ENCODE assay signal across 8 mouse cellular contexts in genomic region chr10:121770624-121771577, GRCm38 (mm10). TPM values are rescaled to one million over a fixed set of nuclear protein-coding genes. Genes with fewer than 3 reads are reported as not detected.
DNase-seq lines count a peak whose midpoint lies in the region; ATAC-seq and TF ChIP-seq lines count a peak whose summit lies in the region.

No protein-coding gene starts in this region.

- H3K4me3 ChIP-seq in layer of hippocampus, adult 2 months, result no peak overlapping the region
- peak overlapping the region; percentile 14; the same call in 1 of the 2 replicates for H3K4me3 ChIP-seq in heart, embryonic 15.5 days
- no peak overlapping the region for H3K4me3 ChIP-seq in midbrain, embryonic 12.5 days

- TF ChIP-seq CTCF in layer of hippocampus, adult 2 months (conservative IDR thresholded peaks at IDR 0.05), result peak; percentile 74

- no peak overlapping the region for H3K27ac ChIP-seq in layer of hippocampus, adult 2 months
- H3K27ac ChIP-seq in heart, embryonic 15.5 days, result no peak overlapping the region
- no peak overlapping the region for H3K27ac ChIP-seq in midbrain, embryonic 12.5 days (replicated peaks)

- peak overlapping the region; percentile 41 for H3K4me2 ChIP-seq in heart, embryonic 15.5 days
- peak overlapping the region; percentile 18; the same call in 1 of the 2 replicates for H3K4me2 ChIP-seq in midbrain, embryonic 12.5 days (replicated peaks)

- peaks cover 2% of the 10 kb centered on the region; the same call in 1 of the 2 replicates for H3K4me1 ChIP-seq in heart, embryonic 15.5 days (replicated peaks)
- H3K4me1 ChIP-seq in midbrain, embryonic 12.5 days, result peaks cover 7% of the 10 kb centered on the region

- 49% methylated on average over 20 of the region's 20 CpGs for WGBS in heart, embryonic 15.5 days
- WGBS in midbrain, embryonic 12.5 days, result 47% methylated on average over 20 of the region's 20 CpGs

- ATAC-seq in heart, embryonic 15.5 days (replicated peaks; ENCODE audit: insufficient number of reproducible peaks, insufficient read depth, low FRiP score, low read depth), result no peak
- 0 out of 2 replicates have a peak, but pooled peaks have one; percentile 23 for ATAC-seq in midbrain, embryonic 12.5 days (ENCODE audit: low FRiP score, low read depth)

- H3K36me3 ChIP-seq in heart, embryonic 15.5 days, result no peaks in the 10 kb centered on the region
- no peaks in the 10 kb centered on the region for H3K36me3 ChIP-seq in midbrain, embryonic 12.5 days

- no peak overlapping the region for H3K9ac ChIP-seq in heart, embryonic 15.5 days
- H3K9ac ChIP-seq in midbrain, embryonic 12.5 days (replicated peaks), result no peak overlapping the region

- no peaks in the 10 kb centered on the region for H3K9me3 ChIP-seq in heart, embryonic 15.5 days (replicated peaks)
- no peaks in the 10 kb centered on the region for H3K9me3 ChIP-seq in midbrain, embryonic 12.5 days

- H3K27me3 ChIP-seq in heart, embryonic 15.5 days, result no peaks in the 10 kb centered on the region
- peaks cover 12% of the 10 kb centered on the region; the same call in 1 of the 2 replicates for H3K27me3 ChIP-seq in midbrain, embryonic 12.5 days

- no peak for DNase-seq in layer of hippocampus, adult 2 months (ENCODE audit: low spot score in 2 of 2)
- no peak for DNase-seq in layer of hippocampus, adult 8-10 months (ENCODE audit: low spot score in 2 of 2)
- peak; percentile 30 for DNase-seq in brain, adult 2 months (ENCODE audit: low read depth, low spot score)
- peak; percentile 20 to 38 for DNase-seq in kidney, postnatal 4 days
- no peak for DNase-seq in layer of hippocampus, adult 18-20 months (ENCODE audit: low spot score in 2 of 2)
- DNase-seq in cerebellum, adult 11 months, result no peak

RNA-seq across cellular contexts. Expression of gene BC048403, which starts 31.2 kb away (rescaled TPM):
- 10 to 100 TPM in 1 of 2 experiments, 1 to 10 TPM in 1; 9.7 to 10.2 TPM for total RNA-seq in layer of hippocampus, adult 2 months (2021)
- 10 to 100 TPM in 1 of 4 experiments, 1 to 10 TPM in 3; 9.1 to 10.8 (median 9.4) TPM for total RNA-seq in layer of hippocampus, adult 8-10 months (2022)
- 1.4 and 2.2 TPM in 2 replicates for polyA plus RNA-seq in heart, embryonic 15.5 days (2015; fragmentation: Nextera tagmentation; extraction: Ambion mirVana)
- polyA plus RNA-seq in midbrain, embryonic 12.5 days (2016; fragmentation: Nextera tagmentation; extraction: Ambion mirVana), result 2.1 and 2.2 TPM in 2 replicates
- 10 to 100 TPM; 10.1 to 10.9 TPM for total RNA-seq in layer of hippocampus, adult 18-20 months (2021)

Comparison
In these comparisons a context has a peak if more than half of its experiments do, and no peak if none do; other contexts are left out.
1. DNase-seq: peak in brain, adult 2 months (single experiment) and kidney, postnatal 4 days (2 of 2); none in layer of hippocampus, adult 2 months (0 of 2), layer of hippocampus, adult 8-10 months (0 of 2), layer of hippocampus, adult 18-20 months (0 of 2) and cerebellum, adult 11 months (single experiment).